Mouse (Mus musculus) hindbrain, embryonic 10.5 days (tissue): Measurements from ENCODE around the gene Gpr146. TPM values are rescaled to one million over a fixed set of nuclear protein-coding genes. Genes with fewer than 3 reads are reported as not detected.
"Not testable (repeated sequence)": the region's sequence is repeated elsewhere in the genome, so short reads cannot be mapped to it uniquely, and the experiment has no call there.

Experiments used
- DNase-seq: peaks from one replicate; pipeline ENCODE4 v3.0.0-alpha.2; 2017; ENCODE audit warnings: low spot score
- H3K27ac ChIP-seq: fragments of 300-500 bp; sonication (generic); 2 replicates; pipeline ENCODE4 v1.5.1; 2016; ENCODE audit warnings: mild to moderate bottlenecking, moderate library complexity
- H3K27me3 ChIP-seq: fragments of 300-500 bp; sonication (generic); 2 replicates; pipeline ENCODE4 v1.6.1; 2016; ENCODE audit warnings: mild to moderate bottlenecking; ENCODE audit not compliant: poor library complexity, insufficient read depth, severe bottlenecking
- H3K36me3 ChIP-seq: fragments of 300-500 bp; sonication (generic); 2 replicates; pipeline ENCODE4 v1.6.1; 2016; ENCODE audit warnings: mild to moderate bottlenecking, moderate library complexity
- H3K4me1 ChIP-seq: fragments of 300-500 bp; sonication (generic); replicated peaks from 2 replicates; pipeline ENCODE4 v1.6.1; 2016; ENCODE audit warnings: mild to moderate bottlenecking
- H3K4me3 ChIP-seq: fragments of 300-500 bp; sonication (generic); 2 replicates; pipeline ENCODE4 v1.5.1; 2016; ENCODE audit warnings: mild to moderate bottlenecking, moderate library complexity
- H3K9me3 ChIP-seq: fragments of 300-500 bp; sonication (generic); 2 replicates; pipeline ENCODE4 v1.6.1; 2016; ENCODE audit warnings: mild to moderate bottlenecking, moderate library complexity
- WGBS: fragments of 180-500 bp; shearing (Covaris S2); methylation state at CpG from one replicate; pipeline ENCODE4 v1.1.7; 2016; 5-methylcytosine and 5-hydroxymethylcytosine counted together
- polyA plus RNA-seq: library from polyadenylated mRNA; unstranded; fragments of >200 nt; fragmentation: Nextera tagmentation; extraction: Ambion mirVana; gene quantifications from 2 replicates; pipeline ENCODE4 v1.2.1, GENCODE M21; 2016

Gene Gpr146
- 2.0 and 2.8 TPM in 2 replicates for polyA plus RNA-seq

DNA sequence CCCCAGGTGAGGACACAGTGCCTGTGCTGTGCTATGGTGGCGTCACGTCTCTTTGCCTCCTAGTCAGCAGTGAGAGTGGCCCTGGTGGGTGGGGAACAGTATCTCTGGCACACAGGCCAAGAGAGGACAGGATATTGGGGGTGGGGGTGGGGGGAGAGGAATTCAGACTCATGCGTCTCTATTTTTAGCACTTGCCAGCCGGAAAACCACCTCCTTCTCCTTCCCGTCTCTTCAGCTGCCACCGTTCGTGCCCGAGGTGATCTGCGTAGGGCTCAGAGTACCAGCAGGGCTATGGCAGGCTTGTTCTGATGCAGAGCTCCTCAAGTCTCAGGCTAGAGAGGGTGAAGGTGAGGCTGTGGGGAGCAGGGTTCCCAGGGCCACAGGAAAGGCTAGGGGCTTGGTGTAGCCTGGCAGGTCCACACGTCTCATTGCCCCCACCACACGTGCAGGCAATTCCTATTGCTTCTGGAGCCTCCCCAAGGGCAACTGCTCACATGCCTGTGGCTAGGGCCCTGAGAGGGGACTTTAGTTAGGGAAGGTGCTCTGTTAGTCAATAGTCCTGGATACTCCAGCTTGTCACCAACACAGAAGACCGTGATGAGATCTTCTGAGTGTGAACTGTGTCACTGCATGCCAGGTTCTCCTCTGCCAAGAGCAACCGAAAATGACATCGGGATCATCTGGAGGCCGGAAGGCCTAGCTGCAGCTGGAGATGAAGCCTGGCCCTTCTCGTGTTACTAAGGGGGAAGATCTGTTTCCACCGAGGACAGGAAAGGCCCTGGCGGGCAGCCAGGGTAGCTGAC is at the start of gene Gpr146:
Gene Gpr146, plus strand, starts transcription at position 230 of the 803 bp plus-strand sequence.
- 0 out of 2 replicates have a peak, but pooled peaks cover 3% of the 10 kb centered on the region for H3K27me3 ChIP-seq
- peaks cover 63% of the 10 kb centered on the region for H3K4me1 ChIP-seq
- H3K9me3 ChIP-seq: no peaks in the 10 kb centered on the region
- peak within 1 kb of the TSS; percentile 87 for H3K27ac ChIP-seq
- DNase-seq: no peak
- no peak within 1 kb of the TSS for H3K4me3 ChIP-seq
- H3K36me3 ChIP-seq: no peaks in the 10 kb centered on the region
- 77% methylated on average over 18 of the region's 18 CpGs for WGBS

- peaks cover 15% of the 10 kb centered on the region for H3K36me3 ChIP-seq
- H3K4me1 ChIP-seq: peaks cover 3% of the 10 kb centered on the region; the same call in 1 of the 2 replicates
- 73% methylated on average over 7 of the region's 7 CpGs for WGBS
- H3K27me3 ChIP-seq: peaks cover 32% of the 10 kb centered on the region
- no peak for DNase-seq
- H3K9me3 ChIP-seq: no peaks in the 10 kb centered on the region
- no peak overlapping the region for H3K4me3 ChIP-seq
- H3K27ac ChIP-seq: no peak overlapping the region
Measured at GRCm38 (mm10) chr5:139330766-139331165, 46.7 kb upstream of the Gpr146 start.

DNA sequence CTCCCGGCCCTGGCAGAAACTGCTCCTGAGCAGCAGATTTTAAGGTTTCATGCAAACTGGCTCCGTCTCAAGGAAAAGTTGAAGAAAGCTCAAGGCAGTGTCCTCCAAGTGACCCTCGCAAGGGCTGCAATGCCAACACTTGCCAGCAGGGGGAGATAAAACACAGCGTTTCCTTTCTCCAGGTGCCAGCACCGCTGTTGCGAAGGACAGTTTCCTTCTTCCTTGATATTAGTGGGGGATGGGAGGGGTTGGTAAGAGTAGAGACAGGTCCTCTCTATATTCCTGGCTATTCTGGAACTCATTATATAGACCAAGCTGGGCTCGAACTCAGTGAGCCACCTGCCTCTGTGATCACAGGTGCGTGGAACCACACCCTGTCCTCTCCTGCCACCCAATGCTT is 45.8 kb upstream of the Gpr146 start:
- DNase-seq: peak; percentile 80
- Histone ChIP-seq H3K4me1 (0 out of 2 replicates have a peak, but pooled peaks cover 3% of the 10 kb centered on the region), H3K27ac (no peak overlapping the region), H3K36me3 (peaks cover 25% of the 10 kb centered on the region), H3K9me3 (no peaks in the 10 kb centered on the region), H3K27me3 (peaks cover 22% of the 10 kb centered on the region), H3K4me3 (no peak overlapping the region)
- WGBS: 21% methylated on average over 8 of the region's 8 CpGs

DNA sequence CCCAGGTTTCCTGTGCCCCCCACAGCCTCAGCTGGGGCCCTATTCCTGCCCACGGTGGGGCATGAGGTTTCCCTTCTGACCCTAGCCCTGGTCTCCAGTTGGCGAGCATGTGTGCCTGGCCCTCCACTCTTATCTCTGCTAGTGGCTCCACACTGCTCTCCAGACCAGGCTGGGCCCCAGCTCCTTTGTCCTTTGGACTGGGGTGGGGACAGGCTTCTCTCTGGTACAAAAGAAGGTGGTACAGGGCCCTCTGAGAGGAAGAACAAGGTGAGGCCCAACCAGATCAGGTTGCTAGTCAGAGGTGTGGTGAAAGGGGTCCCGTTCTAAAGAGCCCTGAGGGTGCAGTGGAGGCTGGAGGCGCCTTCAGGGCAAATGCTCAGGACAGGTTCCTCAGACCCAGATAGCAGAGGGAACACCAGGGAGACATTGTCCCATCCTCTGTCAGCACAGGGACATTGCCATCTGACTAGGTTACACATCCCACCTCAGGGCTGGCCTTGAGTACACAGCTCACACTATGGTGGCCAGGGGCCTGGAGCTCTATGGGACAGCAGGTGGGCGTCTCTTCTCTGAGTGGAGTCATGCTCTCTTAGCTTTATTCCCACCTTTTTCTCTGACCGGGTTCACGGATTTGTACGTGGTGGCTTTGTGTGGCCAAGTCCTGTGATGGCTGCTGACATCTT is 44.8 kb upstream of the Gpr146 start:
- Histone ChIP-seq H3K27me3 (peaks cover 12% of the 10 kb centered on the region; the same call in 1 of the 2 replicates), H3K4me3 (no peak overlapping the region), H3K36me3 (peaks cover 34% of the 10 kb centered on the region), H3K27ac (no peak overlapping the region), H3K4me1 (0 out of 2 replicates have a peak, but pooled peaks cover 3% of the 10 kb centered on the region), H3K9me3 (no peaks in the 10 kb centered on the region)
- 84% methylated on average over 8 of the region's 8 CpGs for WGBS
- DNase-seq: no peak

DNA sequence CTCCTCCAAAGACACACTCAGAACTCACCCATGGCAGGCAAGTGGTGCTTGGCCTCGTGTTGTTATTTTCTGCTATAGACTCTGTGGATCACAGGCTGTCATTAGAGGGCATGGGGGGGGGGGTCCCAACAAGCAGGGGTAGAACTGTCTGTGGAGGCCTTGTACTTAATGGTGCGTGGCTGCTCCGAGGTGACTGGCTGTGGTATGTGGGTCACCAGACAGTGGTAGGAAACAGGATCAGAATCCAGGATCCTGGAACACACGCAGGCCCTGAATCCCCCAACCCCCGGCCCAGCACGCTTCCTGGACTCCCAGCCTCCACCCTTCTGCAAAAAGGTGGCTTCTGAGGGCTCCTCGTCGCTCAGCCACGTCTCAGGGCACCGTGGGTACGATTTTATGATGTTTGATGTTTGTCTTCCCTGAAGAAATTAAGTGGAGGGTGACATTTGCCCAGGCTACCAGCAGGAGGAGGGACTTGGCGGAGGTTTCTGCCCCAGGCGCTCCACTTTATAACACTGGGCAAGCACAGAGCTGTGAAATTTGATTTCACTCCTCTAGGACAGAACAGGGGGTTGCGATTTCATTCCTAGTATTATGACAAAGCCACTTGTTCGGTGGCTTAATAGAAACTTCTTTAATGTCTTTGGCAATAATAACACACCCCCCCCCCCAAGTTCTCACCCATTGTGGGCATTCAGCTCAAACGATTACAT is 44.0 kb upstream of the Gpr146 start:
- Histone ChIP-seq H3K4me1 (0 out of 2 replicates have a peak, but pooled peaks cover 5% of the 10 kb centered on the region), H3K27ac (no peak overlapping the region), H3K4me3 (no peak overlapping the region), H3K36me3 (peaks cover 42% of the 10 kb centered on the region), H3K9me3 (no peaks in the 10 kb centered on the region), H3K27me3 (peaks cover 11% of the 10 kb centered on the region; the same call in 1 of the 2 replicates)
- no peak for DNase-seq
- WGBS: 84% methylated on average over 16 of the region's 16 CpGs

DNA sequence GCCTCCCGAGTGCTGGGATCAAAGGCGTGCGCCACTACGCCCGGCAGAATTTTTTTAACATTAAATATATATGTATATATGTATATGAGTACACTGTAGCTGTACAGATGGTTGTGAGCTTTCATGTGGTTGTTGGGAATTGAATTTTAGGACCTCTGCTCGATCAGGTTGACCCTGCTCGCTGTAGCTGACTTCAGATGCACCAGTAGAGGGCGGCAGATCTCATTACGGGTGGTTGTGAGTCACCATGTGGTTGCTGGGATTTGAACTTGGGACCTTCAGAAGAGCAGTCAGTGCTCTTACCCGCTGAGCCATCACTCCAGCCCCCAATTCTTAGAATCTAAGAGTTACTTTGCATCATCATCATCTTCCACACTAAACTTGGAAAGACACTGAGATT is 43.1 kb upstream of the Gpr146 start:
- H3K36me3 ChIP-seq: peaks cover 51% of the 10 kb centered on the region
- H3K9me3 ChIP-seq, DNase-seq, H3K27ac ChIP-seq, H3K4me3 ChIP-seq: not testable (repeated sequence)
- peaks cover 10% of the 10 kb centered on the region; the same call in 1 of the 2 replicates for H3K4me1 ChIP-seq
- 86% methylated on average over 10 of the region's 10 CpGs for WGBS
- peaks cover 11% of the 10 kb centered on the region; the same call in 1 of the 2 replicates for H3K27me3 ChIP-seq

DNA sequence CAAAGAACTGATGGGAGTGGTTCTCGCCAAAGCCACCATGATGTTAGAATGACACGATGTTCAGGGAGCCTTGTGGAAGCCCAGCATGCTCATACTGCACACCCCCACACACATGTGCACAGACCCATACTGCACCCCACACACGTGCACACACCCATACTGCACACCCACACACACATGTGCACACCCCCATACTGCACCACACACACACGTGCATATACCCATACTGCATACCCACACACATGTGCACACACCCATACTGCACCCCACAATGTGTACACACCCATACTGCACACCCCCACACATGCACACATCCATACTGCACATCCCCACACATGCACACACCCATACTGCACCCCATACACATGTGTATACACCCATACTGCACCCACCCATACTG is 41.9 kb upstream of the Gpr146 start:
- Histone ChIP-seq H3K9me3 (no peaks in the 10 kb centered on the region), H3K4me1 (peaks cover 10% of the 10 kb centered on the region; the same call in 1 of the 2 replicates), H3K27ac (no peak overlapping the region), H3K27me3 (peaks cover 1% of the 10 kb centered on the region; the same call in 1 of the 2 replicates), H3K36me3 (peaks cover 63% of the 10 kb centered on the region), H3K4me3 (no peak overlapping the region)
- no peak for DNase-seq
- 89% methylated on average over 4 of the region's 4 CpGs for WGBS

- no peak overlapping the region for H3K27ac ChIP-seq
- H3K9me3 ChIP-seq: no peaks in the 10 kb centered on the region
- no peaks in the 10 kb centered on the region for H3K27me3 ChIP-seq
- no peak overlapping the region for H3K4me3 ChIP-seq
- DNase-seq: no peak
- H3K36me3 ChIP-seq: peaks cover 84% of the 10 kb centered on the region
- WGBS: 73% methylated on average over 13 of the region's 13 CpGs
- H3K4me1 ChIP-seq: peaks cover 8% of the 10 kb centered on the region; the same call in 1 of the 2 replicates
Measured at GRCm38 (mm10) chr5:139337826-139338370, 39.6 kb upstream of the Gpr146 start.

DNA sequence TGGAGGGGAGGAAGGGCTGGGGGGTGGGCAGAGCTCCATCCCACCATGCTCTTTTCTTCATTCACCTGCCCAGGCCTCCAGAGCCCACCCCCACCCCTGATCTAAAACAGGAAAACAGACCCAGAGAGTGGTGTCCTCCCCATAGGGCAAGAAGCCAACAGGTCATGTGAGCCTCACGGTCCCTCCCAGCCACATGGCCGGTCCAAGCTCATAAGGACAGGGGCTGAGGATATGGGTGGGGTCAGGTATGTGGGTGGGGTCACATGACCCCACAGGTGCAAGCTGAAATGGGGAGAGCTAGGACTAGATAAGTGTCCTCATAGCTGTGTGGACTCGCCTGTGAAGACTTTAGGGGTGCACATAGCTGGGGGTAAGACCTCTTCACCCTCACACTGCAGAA is 39.1 kb upstream of the Gpr146 start:
- no peak for DNase-seq
- Histone ChIP-seq H3K4me1 (peaks cover 10% of the 10 kb centered on the region), H3K27me3 (no peaks in the 10 kb centered on the region), H3K4me3 (no peak overlapping the region), H3K9me3 (no peaks in the 10 kb centered on the region), H3K36me3 (peaks cover 86% of the 10 kb centered on the region), H3K27ac (no peak overlapping the region)
- WGBS: 88% methylated on average over 3 of the region's 3 CpGs

- no peak for DNase-seq
- no peaks in the 10 kb centered on the region for H3K9me3 ChIP-seq
- WGBS: 82% methylated on average over 11 of the region's 11 CpGs
- H3K4me1 ChIP-seq: peaks cover 15% of the 10 kb centered on the region
- no peak overlapping the region for H3K4me3 ChIP-seq
- H3K27me3 ChIP-seq: no peaks in the 10 kb centered on the region
- H3K27ac ChIP-seq: no peak overlapping the region
- H3K36me3 ChIP-seq: peaks cover 86% of the 10 kb centered on the region
Measured at GRCm38 (mm10) chr5:139338891-139339290, 38.6 kb upstream of the Gpr146 start.

DNA sequence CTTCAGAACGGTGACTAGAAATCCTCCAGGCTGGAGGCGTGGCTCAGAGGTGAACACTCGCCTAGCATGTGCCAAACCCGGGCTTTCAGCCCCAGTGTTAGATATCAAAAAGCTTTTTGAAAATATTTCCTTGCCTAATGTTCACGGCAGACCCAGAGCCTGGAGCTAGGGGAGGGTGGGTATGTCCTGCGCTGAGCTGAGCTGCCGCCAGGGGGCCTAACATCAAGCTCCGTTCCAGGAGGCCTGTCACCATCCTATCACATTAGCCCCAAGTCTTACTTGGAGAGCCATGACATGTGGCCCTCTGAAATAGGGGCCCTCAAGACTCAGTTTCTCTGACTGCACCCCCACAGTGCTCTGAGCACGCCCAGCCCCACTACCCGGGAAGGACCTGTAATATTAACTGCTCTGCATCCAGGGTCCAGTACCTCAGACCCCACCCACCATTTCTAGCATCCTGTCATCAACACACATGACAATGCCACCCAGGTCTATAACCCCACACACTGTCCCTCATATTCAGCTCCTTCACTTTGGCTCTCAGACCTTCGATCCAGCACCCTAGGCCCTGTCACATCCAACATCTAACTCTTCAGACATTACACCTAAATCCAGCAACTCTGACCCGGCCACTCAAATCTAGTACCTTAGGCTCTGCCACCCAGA is 33.3 kb upstream of the Gpr146 start:
- Histone ChIP-seq H3K36me3 (peaks cover 37% of the 10 kb centered on the region), H3K4me1 (peaks cover 27% of the 10 kb centered on the region), H3K9me3 (no peaks in the 10 kb centered on the region), H3K27ac (peak overlapping the region; percentile 92), H3K4me3 (peak overlapping the region; percentile 89), H3K27me3 (peaks cover 10% of the 10 kb centered on the region; the same call in 1 of the 2 replicates)
- WGBS: 10% methylated on average over 12 of the region's 12 CpGs
- peak; percentile 85 for DNase-seq
